Mouse (Mus musculus): Measurements from ENCODE around the gene Fgf5.

The Fgf5 gene

DNA sequence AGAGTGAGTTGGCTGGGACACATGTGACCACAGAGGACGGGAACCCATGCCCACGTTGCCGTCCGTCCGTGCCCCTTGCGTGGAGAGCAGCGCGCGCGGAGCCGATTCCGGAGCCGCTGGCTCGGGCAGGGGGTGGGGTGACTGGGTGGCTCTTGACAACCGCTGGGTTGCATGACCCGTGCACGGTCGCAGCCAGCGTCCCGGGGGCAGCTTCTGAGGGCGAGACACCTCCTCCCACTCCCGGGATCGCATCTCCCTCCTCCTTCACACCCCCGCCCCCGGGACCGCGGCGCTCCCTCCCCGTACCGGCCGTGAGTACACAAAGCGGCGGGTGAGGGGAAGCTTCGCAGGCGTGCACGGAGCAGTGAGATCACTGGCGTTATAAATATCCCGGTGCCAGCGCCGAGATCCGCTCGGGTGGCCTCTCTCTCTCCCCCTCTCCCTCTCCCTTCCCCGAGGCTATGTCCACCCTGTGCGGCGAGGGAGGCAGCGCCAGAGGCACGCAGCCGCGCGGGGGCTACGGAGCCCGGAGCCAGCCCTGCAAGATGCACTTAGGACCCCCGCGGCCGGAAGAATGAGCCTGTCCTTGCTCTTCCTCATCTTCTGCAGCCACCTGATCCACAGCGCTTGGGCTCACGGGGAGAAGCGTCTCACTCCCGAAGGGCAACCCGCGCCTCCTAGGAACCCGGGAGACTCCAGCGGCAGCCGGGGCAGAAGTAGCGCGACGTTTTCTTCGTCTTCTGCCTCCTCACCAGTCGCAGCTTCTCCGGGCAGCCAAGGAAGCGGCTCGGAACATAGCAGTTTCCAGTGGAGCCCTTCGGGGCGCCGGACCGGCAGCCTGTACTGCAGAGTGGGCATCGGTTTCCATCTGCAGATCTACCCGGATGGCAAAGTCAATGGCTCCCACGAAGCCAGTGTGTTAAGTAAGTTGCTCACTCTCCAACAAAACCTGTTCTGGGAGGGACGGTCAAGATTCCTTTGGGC lies at the start of gene Fgf5:
Gene Fgf5, plus strand, starts transcription at position 347 of the 984 bp plus-strand sequence.
- DNase-seq (ENCODE audit: low read depth) = no peak

- no peak for DNase-seq (ENCODE audit: low read depth)
Measured at GRCm38 (mm10) chr5:98212501-98212900, 41.5 kb upstream of the Fgf5 start.

DNA sequence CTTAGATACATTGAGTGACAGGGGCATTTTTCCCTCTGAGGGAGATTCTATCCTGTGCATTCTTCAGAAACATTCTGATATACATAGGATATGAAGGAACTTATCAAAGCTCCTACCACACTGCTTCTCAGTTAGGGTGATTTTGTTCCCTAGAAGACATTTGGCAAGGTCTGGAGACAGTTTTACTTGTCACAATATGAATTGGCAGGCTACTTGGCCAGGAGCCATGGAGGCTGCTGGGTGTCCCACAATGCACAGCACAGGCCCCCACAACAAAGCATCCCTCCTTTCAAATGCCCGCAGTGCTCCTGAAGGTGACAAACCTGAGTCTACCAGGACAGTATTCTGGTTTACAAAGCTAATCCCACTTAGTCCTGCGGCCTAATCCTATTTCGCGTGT lies 32.0 kb upstream of the Fgf5 start:
- no peak for DNase-seq (ENCODE audit: low read depth)

DNA sequence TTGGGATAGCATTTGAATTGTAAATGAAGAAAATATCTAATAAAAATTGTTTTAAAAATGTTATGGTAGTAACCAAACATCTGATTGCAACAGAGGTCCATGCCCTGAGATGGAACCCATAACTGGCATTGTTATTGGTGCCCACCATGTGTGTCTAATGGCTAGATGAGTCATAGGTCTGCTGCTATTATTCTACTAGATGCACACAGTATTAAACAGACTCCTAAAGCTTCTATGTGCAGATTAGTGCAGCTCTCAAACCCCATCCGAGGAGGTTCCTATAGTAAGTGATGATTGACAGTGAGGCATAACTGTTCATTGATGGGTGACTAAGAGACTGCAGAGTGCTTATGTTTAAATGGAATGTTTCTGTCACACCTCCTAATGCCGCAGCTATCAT lies 27.3 kb upstream of the Fgf5 start:
- no peak for DNase-seq (ENCODE audit: low read depth)

- DNase-seq (ENCODE audit: low read depth) = no peak
Measured at GRCm38 (mm10) chr5:98229456-98229855, 24.5 kb upstream of the Fgf5 start.

GRCm38 (mm10) chr5:98238466-98238865 lies 15.5 kb upstream of the Fgf5 start:
- DNase-seq (ENCODE audit: low read depth) = no peak

DNA sequence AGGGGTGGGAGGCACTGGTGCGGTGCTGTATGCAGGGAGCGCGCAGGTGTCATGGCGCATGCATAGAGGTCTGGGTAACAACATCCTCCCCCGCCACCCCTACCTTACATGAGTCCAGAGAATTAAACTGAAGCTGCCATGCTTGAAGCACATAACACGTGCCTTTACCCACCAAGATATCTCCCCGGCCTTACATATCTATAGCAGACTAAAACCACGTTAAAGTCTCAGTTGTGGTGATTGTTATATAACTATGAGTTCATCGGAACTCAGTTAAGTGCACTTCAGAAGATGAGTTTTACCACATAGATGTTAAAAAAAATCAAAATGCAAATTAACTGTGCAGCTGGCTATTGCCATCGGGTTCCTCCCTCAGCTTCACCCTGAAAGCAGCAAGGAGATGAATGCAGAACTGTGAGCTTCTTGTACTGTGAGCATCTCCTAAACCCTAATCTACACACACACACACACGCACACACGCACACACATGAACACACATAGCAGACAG lies 12.6 kb upstream of the Fgf5 start:
- no peak for DNase-seq (ENCODE audit: low read depth)

DNA sequence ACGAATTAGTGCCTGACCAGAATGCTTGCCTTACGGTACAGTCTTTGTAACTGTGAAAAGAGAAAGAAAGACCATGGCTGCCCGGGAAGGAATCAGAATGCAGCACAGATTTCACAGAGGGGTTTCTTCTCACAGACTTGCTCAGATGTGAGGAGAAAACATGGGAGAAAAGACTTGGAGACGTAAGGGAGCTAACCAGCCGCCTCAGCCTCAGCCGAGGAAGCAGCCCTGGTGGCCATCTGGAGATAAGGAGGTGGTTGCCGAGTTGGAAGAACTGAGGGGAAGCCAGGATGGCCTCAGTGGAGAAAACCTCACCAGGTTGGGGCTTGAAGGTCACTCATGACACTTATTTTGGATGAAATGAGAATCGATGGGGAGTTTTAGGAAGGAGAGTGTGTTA lies 8.7 kb upstream of the Fgf5 start:
- DNase-seq (ENCODE audit: low read depth) = no peak

DNA sequence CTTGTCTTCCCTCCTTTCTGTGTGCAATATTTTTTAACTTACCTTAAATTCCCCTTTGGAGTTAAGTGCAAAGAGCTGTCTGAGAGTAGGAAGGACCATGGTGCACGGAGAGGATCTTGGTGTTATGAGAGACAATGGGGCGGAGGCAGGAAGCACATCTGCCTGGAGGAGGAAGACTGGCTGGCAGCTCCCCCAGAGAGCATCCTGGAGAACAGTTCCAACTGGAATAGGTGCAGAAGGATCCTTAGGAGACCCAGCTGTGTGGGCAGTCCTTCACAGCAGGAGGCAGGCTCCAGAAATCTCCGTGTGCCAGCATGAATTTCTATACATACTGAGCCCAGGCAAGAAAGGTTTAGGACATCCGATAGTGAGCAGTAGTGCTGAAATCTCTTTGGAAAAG lies 8.0 kb upstream of the Fgf5 start:
- no peak for DNase-seq (ENCODE audit: low read depth)

DNA sequence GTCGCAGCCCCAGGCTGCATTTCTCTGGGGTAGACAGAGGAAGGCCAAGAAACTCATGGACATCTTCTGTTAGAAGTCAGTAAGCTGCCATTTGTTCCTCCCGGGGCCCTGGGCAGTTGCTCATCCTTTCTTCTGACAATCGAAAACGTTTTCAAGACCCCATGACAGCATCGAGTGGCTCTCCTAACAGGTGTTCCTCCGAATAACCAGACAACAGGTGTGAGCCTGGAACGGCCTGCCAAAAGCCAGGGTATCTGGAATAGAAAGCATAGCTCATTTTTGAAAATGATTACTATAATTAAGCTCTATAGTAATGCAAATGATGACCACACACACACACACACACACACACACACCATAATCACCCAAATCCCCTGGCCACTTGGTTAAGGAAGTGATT lies 7.2 kb upstream of the Fgf5 start:
- DNase-seq (ENCODE audit: low read depth) = no peak

- no peak for DNase-seq (ENCODE audit: low read depth)
Measured at GRCm38 (mm10) chr5:98247516-98247915, 6.5 kb upstream of the Fgf5 start.

GRCm38 (mm10) chr5:98253147-98253546 lies 837 bp upstream of the Fgf5 start:
- DNase-seq (ENCODE audit: low read depth) = no peak

DNA sequence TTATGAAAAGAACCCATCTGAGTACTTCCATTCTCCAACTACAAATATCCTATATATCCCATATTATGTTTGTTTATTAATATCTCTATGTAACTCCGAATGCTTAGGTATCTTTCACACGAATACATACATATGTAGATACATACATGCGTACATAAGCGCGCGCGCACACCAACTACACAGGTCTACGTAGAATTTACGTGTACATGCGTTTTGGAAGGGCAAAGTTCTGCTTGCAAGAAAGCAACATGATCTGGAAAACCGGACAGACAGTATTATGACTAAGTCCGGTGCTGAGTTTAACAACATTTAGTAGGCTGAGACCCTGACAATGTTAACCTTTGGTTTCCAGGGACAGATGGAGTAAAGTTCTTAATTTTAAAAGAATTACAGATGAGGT lies 1.2 kb downstream of the Fgf5 start:
- DNase-seq (ENCODE audit: low read depth) = no peak

DNA sequence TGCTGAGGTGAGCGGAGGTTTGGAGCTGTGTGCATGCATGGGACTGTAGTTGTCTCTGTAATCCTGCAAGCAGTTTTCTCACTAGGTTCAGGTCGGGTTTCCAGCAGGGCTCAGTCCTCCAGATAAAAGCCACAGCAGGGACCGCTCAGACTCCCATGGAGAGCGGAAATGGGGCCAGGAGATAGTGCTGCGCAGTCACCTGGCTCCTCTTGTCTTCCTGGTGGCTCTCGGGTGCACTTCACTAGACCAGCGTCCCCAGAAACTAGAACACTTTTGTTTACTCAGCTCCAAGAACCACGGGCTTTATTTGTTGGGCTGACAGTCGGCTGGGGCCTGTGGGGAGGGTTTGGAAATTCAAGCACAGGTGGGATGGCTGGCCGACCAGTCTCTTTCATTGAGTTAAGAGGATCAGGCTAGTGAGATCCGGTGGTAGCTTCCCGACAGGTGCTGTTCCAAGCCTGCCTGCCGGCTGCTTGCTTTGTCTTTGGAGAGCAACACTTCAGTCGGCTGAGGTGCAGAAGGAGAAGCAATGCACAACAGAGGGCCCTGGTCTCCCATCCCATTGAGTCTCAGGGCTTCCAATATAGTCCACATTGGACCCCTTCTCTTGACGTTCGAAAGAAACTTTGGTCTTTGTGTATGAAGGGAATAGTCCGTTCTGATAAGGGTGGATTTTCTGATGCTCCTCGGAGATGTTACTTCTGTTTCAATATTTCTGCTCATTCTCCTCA lies 1.9 kb downstream of the Fgf5 start:
- DNase-seq (ENCODE audit: low read depth) = no peak

- DNase-seq (ENCODE audit: low read depth) = no peak
Measured at GRCm38 (mm10) chr5:98275318-98275818, 21.4 kb downstream of the Fgf5 start.

- DNase-seq (ENCODE audit: low read depth) = no peak
Measured at GRCm38 (mm10) chr5:98281993-98282392, 28.0 kb downstream of the Fgf5 start.

DNA sequence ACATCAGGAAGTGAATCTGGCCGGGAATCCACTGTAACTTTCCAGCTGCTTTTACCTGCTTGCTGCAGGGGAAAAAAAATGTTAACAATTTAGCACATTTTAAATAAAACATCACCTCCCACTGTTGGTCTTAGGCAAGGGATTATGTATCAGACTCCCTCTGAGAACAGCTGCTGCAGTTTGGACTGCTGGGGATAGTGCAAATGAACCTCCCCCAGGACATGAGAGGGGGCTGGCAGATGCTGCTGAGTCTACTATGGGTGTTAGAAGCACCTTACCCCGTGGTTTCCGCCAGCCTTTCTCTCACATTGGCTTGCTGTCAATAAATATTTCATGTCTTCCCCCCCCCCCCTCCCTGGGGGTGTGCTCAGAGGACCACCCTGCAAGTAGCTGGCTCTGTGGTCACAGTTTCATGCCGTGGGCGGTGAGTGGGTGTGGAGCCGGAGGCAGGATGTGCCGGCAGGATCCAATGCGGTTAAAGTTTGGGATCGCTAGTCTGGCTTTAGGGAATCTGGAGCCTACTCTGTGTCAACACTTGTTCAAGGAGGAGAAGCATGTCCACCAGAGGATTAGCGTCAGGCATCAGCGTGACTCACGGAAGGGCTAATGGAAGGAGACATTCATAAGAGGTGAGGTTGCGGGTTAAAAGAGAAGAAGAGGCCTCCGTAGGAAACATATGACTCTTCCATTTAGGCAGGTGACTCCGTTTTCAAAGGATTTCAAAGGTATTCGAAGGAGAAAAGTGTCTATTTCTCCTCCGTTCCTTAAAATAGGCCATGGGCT lies 29.9 kb downstream of the Fgf5 start:
- no peak for DNase-seq (ENCODE audit: low read depth)

DNA sequence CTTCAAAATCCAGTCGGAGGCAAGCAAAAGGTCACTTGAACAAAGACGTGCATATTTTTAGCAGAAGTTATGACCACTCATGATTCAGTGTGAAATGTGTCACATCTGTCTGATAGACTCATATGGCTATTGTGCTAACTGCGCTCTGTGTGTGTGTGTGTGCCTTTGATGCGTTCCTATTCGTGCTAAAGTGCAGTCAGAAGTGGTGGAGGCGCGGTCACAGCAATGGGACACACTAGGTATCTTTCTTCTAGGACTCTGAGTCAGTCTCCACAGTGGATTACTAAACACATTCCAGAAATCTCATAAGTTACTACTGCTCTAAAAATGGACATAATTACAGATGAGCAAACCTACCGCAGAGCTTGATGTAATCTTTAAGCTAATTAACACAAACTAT lies 36.7 kb downstream of the Fgf5 start:
- no peak for DNase-seq (ENCODE audit: low read depth)

- no peak for DNase-seq (ENCODE audit: low read depth)
Measured at GRCm38 (mm10) chr5:98292388-98293048, 38.5 kb downstream of the Fgf5 start.

DNA sequence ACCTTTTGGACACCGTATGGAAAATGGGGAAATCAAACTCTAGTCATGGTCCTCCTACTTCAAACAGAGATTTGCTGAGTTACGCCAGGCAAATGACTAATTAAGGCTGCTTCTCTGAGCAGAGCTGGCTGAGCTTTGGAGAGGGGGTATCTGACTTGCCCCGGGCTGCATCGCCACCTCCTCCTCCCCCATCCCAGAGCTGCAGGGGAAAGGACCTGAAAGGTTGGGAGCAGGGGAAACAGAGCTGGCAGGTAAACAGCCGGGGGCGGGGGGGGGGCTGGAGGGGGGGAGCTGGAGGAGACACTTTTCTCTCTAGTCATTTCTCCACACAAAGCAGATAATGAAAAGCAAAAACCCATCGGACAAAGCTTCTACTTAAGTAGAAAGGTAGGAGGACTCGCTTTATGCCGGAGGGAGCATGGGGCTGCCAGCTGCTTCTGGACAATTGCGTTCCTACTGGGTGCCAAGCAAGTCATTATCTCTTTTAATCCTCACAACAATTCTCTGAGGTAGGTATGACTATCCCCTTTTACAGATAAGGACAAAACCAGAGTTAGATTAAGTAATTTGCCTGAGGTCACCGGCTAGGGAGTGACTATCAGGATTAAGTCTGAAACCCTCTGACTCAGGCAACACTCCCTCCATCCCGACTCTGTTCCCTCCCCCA lies 39.2 kb downstream of the Fgf5 start:
- no peak for DNase-seq (ENCODE audit: low read depth)

DNA sequence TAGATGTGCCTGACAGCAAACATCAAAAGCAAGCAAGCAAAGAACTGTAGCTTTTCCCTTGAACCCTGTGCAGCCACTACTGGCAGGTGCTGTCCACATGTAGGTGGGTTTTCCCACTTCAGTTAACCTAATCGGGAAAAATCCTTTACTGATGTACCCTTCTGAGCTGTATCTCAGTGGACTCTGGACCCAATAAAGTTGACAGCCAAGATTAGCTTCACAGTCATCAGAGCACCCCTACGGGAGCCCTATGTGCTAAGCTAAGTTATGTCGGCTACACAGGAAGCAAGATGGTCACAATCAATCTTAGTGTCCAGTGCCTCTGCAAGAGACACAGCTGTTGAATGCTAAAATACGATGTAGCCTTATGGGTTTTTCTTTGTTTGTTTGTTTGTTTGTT lies 46.1 kb downstream of the Fgf5 start:
- no peak for DNase-seq (ENCODE audit: low read depth)

Data from 416B (cell line).